ENCODE assay signal across 10 mouse cellular contexts in the genomic region with DNA sequence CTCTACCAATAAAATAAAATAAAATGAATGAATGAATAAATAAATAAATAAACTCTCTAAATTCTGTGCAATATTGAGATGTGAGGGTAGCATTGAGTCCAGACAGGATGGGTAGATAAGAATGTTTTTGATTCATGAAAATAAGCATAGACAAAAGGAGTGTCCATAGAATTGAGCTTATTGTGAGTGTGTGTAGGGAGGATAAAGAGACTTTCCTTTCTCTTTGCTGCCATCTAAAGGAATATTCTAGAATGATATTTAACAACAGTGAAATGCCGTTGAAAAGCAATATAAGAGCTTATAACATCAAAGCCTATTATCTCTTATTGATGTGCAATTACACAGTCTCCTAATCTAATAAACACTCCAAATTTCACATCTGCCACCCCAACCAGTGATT. TPM values are rescaled to one million over a fixed set of nuclear protein-coding genes. Genes with fewer than 3 reads are reported as not detected.
DNase-seq lines count a peak whose midpoint lies in the region; ATAC-seq and TF ChIP-seq lines count a peak whose summit lies in the region.
"Had no signal": no experiment of that assay in that cellular context is flagged by ENCODE, and none has a peak within 500 bp of the region (broad histone marks: within the 10 kb centered on the region; RNA-seq: fewer than 3 reads in every experiment).

No protein-coding gene starts in this region.

- no peak overlapping the region for H3K9ac ChIP-seq in hindbrain, embryonic 12.5 days
- no peak overlapping the region for H3K9ac ChIP-seq in neural tube, embryonic 15.5 days (replicated peaks)

- peak; percentile 61 for TF ChIP-seq CTCF in left cerebral cortex, adult 2 months (IDR thresholded peaks at IDR 0.05)

- ATAC-seq in hindbrain, embryonic 12.5 days (ENCODE audit: low FRiP score) = peak; percentile 39; the same call in 1 of the 2 replicates
- ATAC-seq in neural tube, embryonic 15.5 days (ENCODE audit: low FRiP score) = peak; percentile 79

- no peaks in the 10 kb centered on the region for H3K9me3 ChIP-seq in hindbrain, embryonic 12.5 days (replicated peaks)
- H3K9me3 ChIP-seq in neural tube, embryonic 15.5 days (replicated peaks) = no peaks in the 10 kb centered on the region

- H3K4me2 ChIP-seq in hindbrain, embryonic 12.5 days (replicated peaks) = no peak overlapping the region
- no peak overlapping the region for H3K4me2 ChIP-seq in neural tube, embryonic 15.5 days

- no peak overlapping the region for H3K27ac ChIP-seq in left cerebral cortex, adult 2 months
- no peak overlapping the region for H3K27ac ChIP-seq in hindbrain, embryonic 12.5 days
- H3K27ac ChIP-seq in neural tube, embryonic 15.5 days (replicated peaks) = no peak overlapping the region

- no peaks in the 10 kb centered on the region for H3K36me3 ChIP-seq in hindbrain, embryonic 12.5 days
- no peaks in the 10 kb centered on the region for H3K36me3 ChIP-seq in neural tube, embryonic 15.5 days

- 32% methylated on average over 1 of the region's 1 CpGs for WGBS in hindbrain, embryonic 12.5 days
- 3% methylated on average over 1 of the region's 1 CpGs for WGBS in neural tube, embryonic 15.5 days

- intact Hi-C loops in left cerebral cortex, adult 2 months (cut with DNase I) = loop anchor here (2.0 to 10.0 kb wide), 3 partner anchors 826 to 1416 kb away; partner anchors contain the start of gene March1

- no peaks in the 10 kb centered on the region for H3K4me1 ChIP-seq in hindbrain, embryonic 12.5 days
- H3K4me1 ChIP-seq in neural tube, embryonic 15.5 days = no peaks in the 10 kb centered on the region

- DNase-seq in left cerebral cortex, adult 2 months (ENCODE audit: extremely low spot score in 1 of 2, low spot score in 2 of 2) = no peak
- DNase-seq in left cerebral cortex, adult 18-20 months (ENCODE audit: low spot score in 2 of 2) = no peak
- peak; percentile 58 for DNase-seq in brain, adult 2 months (ENCODE audit: low read depth, low spot score)
- DNase-seq in ovary, postnatal 10 days (ENCODE audit: low spot score) = no peak
- DNase-seq in cerebellum, postnatal 25 days = no peak
- DNase-seq: cerebellum, adult 18-20 months; kidney, adult 9 months; liver had no signal

- H3K27me3 ChIP-seq in hindbrain, embryonic 12.5 days = no peaks in the 10 kb centered on the region
- no peaks in the 10 kb centered on the region for H3K27me3 ChIP-seq in neural tube, embryonic 15.5 days (replicated peaks)

- no peak overlapping the region for H3K4me3 ChIP-seq in left cerebral cortex, adult 2 months
- no peak overlapping the region for H3K4me3 ChIP-seq in hindbrain, embryonic 12.5 days
- no peak overlapping the region for H3K4me3 ChIP-seq in neural tube, embryonic 15.5 days (replicated peaks)

RNA-seq across cellular contexts. Expression of gene Tma16, which starts 45.2 kb away (rescaled TPM):
- total RNA-seq in left cerebral cortex, adult 2 months (2021) = 10 to 100 TPM in 1 of 2 experiments, 1 to 10 TPM in 1; 9.8 to 10.6 TPM
- total RNA-seq in left cerebral cortex, adult 18-20 months (2021) = 10 to 100 TPM in 1 of 2 experiments, 1 to 10 TPM in 1; 9.4 to 10.2 TPM
- polyA plus RNA-seq in hindbrain, embryonic 12.5 days (2016; fragmentation: Nextera tagmentation; extraction: Ambion mirVana) = 13.4 and 15.3 TPM in 2 replicates
- 10.8 and 12.2 TPM in 2 replicates for polyA plus RNA-seq in neural tube, embryonic 15.5 days (2015; fragmentation: Nextera tagmentation; extraction: Ambion mirVana)
